Mouse (Mus musculus) embryo, embryonic 11 days (tissue): ENCODE measurements around the gene AB124611.
"Not testable (repeated sequence)": the region's sequence is repeated elsewhere in the genome, so short reads cannot be mapped to it uniquely, and the experiment has no call there.

ENCODE experiments used
- DNase-seq: peaks from one replicate; pipeline ENCODE4 v3.0.0-alpha.2; 2015

The AB124611 gene

GRCm38 (mm10) chr9:21525937-21526633, at the start of gene AB124611:
Gene AB124611 (plus strand): TSS chr9:21526176.
- DNase-seq, result no peak

GRCm38 (mm10) chr9:21477707-21478106, 48.3 kb upstream of the AB124611 start:
- DNase-seq, result no peak

- no peak for DNase-seq
Observed at GRCm38 (mm10) chr9:21484065-21484464, 41.9 kb upstream of the AB124611 start.

- DNase-seq, result not testable (repeated sequence)
Observed at GRCm38 (mm10) chr9:21488246-21488645, 37.7 kb upstream of the AB124611 start.

- DNase-seq, result no peak
Observed at GRCm38 (mm10) chr9:21490696-21491095, 35.3 kb upstream of the AB124611 start.

- no peak for DNase-seq
Observed at GRCm38 (mm10) chr9:21493907-21494306, 32.1 kb upstream of the AB124611 start.

- no peak for DNase-seq
Observed at GRCm38 (mm10) chr9:21494726-21495125, 31.2 kb upstream of the AB124611 start.

GRCm38 (mm10) chr9:21496308-21497049, 29.5 kb upstream of the AB124611 start:
- peak; percentile 87 for DNase-seq

GRCm38 (mm10) chr9:21497050-21497542, 28.9 kb upstream of the AB124611 start:
- no peak for DNase-seq

- no peak for DNase-seq
Observed at GRCm38 (mm10) chr9:21497664-21498063, 28.3 kb upstream of the AB124611 start.

GRCm38 (mm10) chr9:21498284-21498902, 27.6 kb upstream of the AB124611 start:
- DNase-seq, result no peak

- no peak for DNase-seq
Observed at GRCm38 (mm10) chr9:21503352-21503751, 22.6 kb upstream of the AB124611 start.

GRCm38 (mm10) chr9:21505767-21506166, 20.2 kb upstream of the AB124611 start:
- DNase-seq, result no peak

- no peak for DNase-seq
Observed at GRCm38 (mm10) chr9:21507753-21508430, 18.1 kb upstream of the AB124611 start.

GRCm38 (mm10) chr9:21508871-21509404, 17.0 kb upstream of the AB124611 start:
- DNase-seq, result no peak

- peak; percentile 97 for DNase-seq
Observed at GRCm38 (mm10) chr9:21509772-21510688, 15.9 kb upstream of the AB124611 start, which contains the start of gene Tmed1. Gene Tmed1 (minus strand): TSS chr9:21510252.

- DNase-seq, result no peak
Observed at GRCm38 (mm10) chr9:21510689-21511015, 15.3 kb upstream of the AB124611 start.

- DNase-seq, result no peak
Observed at GRCm38 (mm10) chr9:21511052-21511451, 14.9 kb upstream of the AB124611 start.

- no peak for DNase-seq
Observed at GRCm38 (mm10) chr9:21513466-21513865, 12.5 kb upstream of the AB124611 start.

- DNase-seq, result no peak
Observed at GRCm38 (mm10) chr9:21517947-21518495, 8.0 kb upstream of the AB124611 start.

- not testable (repeated sequence) for DNase-seq
Observed at GRCm38 (mm10) chr9:21518690-21519089, 7.3 kb upstream of the AB124611 start.
